Mouse (Mus musculus) left cerebral cortex, postnatal 25 days (tissue): ENCODE results near the gene Cfdp1. TPM values are rescaled to one million over a fixed set of nuclear protein-coding genes. Genes with fewer than 3 reads are reported as not detected.

ENCODE experiments used
- DNase-seq, 2 experiments: peaks; one replicate each; pipeline ENCODE4 v3.0.0; 2022; ENCODE audit warnings: low spot score in 2 of 2, mixed read lengths in 1 of 2
- intact Hi-C: fragments of 180-260 bp; cut with DNase I; formaldehyde crosslinking; loops from one replicate; pipeline ENCODE4 v1.15.1; 2025
- total RNA-seq, 2 experiments: library from RNA; stranded (reverse); gene quantifications; 2 replicates each; pipeline ENCODE4 v1.2.3; 2021

The Cfdp1 gene
- total RNA-seq, 2 experiments from 2014 or later, result 78.0 to 81.5 TPM

DNA sequence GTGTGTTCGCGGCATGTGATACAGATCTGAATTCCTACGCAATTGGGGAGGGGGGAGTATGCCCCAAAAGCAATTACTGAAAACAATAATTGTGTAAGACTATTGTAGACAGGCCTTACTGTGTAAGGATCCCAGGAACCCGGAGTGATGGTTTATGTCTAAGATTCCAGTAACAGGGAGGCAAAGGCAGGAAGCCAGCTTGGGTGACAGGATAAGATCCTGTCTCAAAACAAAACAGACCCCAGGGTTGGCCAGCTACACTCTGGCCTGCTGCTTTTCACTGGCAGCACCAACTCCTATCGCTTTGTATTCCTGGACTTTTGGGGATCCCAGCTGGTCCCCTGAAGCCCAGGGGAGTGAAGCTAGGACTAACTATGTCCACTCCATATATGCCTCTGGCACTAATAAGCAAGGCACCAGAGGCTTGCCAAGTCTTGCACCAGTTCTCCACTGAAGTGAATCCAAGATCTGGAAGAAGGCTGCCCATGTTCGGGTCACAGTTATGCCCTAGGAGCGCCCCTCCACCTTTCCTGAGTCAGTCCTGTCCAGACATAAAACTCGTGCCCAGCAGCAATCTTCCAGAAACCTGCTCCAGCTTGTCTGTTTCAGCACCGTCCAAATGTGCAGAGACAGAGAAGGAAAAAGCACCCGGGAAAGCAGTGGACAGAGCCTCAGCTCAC lies 121.5 kb downstream of the Cfdp1 start:
- intact Hi-C loops, result no loop called here
- DNase-seq, result no peak

DNA sequence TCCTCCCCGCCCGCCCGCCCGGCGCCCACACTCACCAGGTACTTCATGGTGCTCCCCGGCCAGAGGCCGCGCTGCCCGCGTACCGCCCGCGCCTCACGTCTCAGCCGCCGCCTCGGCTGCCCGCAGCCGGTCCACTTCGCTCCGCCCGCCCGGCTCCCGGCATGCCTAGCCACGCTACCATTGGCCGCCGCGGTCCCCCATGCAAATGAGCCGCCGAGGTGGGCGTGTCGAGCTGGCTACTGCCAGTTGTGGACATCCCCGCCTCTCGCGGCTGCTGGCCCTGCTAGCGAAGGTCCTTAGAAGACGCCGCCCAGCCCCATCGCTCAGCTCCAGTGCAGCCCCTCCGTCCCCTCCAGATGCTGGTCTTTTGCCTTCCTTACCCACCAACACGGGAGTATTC lies 122.1 kb downstream of the Cfdp1 start:
- intact Hi-C loops, result no loop called here
- DNase-seq, result peak; percentile 95 to 97

DNA sequence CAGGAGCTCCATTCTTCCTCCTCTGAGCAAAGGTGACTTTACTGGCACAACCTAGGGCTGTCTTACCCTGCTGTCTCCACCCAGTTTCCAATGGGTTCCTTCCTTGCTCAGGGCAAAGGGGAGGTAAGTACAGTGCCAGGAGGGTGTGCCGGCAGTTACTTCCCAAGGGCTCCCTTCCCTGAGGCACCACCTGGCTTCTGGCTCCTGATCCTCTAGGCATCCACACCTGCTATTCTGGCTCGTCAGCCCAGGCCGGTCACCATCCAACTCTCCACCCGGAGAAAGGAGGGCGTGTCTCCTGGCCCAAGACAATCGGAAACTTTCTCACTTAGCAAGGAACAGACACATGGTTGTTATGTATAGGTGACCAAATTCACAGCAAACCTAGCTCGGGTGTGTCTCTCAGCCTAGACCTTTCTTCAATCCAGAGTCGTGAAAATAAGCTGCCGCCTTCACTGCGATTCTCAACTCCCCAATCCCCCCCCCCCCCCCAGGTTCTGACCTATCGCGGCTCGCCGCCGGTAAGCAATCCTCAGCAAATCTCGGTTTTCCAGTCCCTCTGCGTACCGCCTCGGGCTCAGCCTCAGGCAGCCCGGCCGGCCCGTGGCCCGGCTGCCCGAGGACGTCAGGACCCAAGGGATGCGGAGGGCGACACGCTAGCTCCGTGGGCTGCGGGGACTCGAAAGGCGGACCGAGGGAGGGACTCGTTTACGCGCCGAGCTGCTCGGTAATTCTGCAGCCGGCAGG lies 122.7 kb downstream of the Cfdp1 start:
- no peak for DNase-seq

DNA sequence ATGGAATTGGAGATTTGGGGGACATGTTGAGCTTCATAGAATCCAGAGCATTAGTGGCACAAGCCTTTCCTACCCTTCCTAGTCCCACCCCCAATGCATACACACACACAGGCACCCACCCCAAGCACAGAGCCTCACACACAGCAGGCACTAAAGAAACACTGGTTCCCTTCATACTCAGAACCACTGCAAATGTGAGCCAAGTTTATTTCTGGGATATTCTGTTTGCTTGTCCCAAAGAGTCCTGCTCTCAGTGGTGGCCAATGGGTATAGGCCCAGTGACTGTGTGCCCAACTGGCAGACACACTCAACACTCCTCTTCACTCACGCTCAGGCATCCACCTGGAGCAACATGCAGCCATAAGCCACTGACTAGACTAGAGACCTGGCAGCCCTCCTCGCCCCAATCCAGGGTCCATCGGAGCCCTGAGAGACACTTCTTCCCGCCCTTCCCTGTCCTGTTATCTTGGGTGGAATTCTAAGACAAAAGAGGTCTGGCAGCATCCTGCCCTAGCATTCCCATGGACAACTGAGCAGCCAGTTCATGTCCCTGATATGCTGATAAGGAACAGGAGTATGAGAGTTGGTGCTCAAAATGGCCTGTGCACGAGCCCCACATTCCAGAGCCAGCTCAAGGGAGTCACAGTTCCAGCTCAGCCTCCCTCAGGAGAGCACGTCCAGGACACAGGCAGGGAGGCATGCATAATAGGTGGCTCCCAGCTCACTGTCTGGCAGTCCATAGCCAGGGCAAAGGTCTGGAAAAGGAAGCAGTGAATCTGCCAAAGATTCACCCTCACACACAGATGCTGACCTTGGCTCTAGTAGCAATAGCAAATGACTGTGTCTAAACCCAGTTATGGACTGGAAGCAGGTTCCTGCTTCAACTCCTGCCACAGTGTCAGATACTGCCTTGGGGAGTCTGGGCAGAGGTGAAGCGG lies 124.6 kb downstream of the Cfdp1 start:
- intact Hi-C loops, result no loop called here
- DNase-seq, result no peak

More for the DNA sequence above, 122.7 kb downstream of the Cfdp1 start:
- intact Hi-C loops, result no loop called here

DNA sequence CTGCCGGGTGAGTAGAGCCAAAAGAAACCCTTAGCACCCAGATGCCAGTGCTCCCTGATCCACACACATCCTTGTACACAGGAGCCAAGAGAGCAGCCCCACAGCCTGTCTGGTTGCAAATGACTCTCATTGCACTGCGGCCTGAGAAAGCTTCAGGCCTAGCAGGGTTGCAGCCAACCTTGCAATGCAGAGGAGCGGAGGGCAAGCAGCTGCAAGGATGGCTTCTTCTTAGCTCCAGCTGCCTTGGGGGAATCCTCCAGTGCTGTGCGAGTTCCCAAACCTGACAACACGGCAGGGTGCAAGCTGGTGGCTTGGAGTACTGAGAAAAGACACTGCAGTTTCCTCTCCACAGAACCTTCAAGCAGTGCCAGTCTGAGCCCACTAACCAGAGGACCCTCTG lies 125.6 kb downstream of the Cfdp1 start:
- no peak for DNase-seq

DNA sequence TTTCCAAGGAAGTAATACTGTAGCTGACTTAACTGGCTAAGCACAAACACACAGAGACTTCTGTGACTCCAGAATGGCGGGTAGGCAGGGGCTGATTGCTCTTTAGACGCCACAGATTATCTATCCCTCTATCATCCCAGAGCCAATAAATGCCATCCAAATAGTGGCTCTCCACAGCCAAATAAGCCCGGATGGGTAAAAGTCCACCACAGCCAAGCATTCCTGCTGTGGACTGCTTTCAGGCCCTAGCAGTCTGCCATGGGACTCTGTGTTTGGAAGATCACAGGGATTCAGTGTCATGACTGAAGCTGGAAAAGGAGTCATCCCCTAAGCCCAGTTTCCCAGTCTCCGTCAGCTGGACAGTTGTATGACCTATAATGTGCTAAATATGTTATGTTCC lies 126.5 kb downstream of the Cfdp1 start:
- intact Hi-C loops, result no loop called here

More for the DNA sequence above, 125.6 kb downstream of the Cfdp1 start:
- intact Hi-C loops, result no loop called here

DNA sequence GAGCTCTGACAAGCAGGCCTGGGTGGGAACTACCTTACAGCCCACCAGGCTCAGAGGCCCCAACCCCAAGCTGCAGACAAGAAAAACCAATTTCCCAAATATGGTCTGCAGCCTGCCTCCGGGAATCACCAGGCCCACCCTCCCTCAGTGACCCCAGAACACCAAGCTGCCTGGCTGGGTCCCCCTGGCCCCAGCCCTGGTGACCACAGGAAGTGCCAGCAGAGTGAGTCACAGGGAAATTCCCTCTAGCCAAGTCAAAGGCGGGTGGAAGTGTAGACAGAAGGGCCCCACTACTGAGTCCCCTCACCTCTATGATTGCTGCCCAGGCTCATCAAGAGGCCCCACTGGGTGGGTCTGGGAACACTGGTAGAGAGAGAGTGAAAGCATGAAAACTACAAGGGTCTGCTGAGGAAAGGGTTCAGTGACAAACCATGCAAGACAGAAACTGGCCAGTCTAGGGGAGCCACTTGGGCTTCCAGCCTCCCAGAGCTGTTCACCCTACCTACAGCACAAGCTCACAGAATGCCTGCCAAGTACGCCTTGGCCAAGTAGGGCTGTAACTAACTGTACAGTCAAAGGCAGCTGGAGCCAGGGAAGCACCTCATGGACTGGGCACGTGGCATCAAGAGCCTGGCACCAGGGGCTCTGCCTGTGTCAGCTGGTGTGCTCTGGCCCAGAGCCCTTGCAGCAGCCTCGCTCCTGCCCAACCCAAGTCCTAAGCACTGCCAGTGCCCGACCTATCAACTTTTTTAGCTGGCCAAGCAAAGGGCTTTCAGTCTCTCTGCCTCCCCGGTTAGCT lies 127.8 kb downstream of the Cfdp1 start:
- intact Hi-C loops, result no loop called here
- peak; percentile 62 to 67 for DNase-seq

More for the DNA sequence above, 126.5 kb downstream of the Cfdp1 start:
- DNase-seq, result no peak

DNA sequence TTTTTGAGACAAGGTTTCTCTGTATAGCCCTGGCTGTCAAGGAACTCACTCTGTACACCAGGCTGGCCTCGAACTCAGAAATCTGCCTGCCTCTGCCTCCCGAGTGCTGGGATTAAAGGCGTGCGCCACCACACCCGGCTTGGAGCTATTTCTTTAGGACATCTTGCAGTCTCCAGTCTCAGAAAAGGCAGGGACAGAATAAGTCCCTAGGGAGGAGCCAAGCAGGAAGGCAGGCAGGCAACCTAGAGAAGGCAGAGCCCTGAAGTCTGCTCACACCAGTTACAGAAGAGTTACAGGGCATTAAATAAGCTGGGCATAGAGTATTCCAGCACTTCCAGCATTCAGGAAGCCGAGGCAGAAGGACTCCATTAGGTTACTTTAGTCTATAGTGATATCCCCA lies 128.8 kb downstream of the Cfdp1 start:
- intact Hi-C loops, result no loop called here
- no peak for DNase-seq

DNA sequence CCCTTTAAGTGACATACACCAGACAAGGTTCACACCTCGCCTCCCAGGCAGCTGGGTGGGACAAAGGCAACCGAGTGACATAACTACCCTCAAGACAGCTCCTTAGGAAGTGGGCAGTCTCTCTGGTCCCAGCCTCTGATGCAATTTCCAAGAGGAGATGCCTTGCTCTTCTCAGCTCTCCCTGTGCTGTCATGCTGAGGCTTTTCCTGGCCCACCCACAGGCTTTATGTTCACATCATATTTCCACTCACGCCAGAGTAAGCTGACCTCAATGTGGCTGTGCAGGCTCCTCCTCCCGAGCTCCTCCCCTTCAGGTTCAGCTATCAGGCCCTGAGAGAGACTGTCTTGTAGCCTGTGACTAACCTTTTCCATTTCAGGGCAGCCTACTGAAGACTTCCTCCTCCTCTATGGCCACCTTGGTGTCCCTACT lies 134.0 kb downstream of the Cfdp1 start:
- intact Hi-C loops, result no loop called here
- peak in 1 of 2 experiments; percentile 67 for DNase-seq

DNA sequence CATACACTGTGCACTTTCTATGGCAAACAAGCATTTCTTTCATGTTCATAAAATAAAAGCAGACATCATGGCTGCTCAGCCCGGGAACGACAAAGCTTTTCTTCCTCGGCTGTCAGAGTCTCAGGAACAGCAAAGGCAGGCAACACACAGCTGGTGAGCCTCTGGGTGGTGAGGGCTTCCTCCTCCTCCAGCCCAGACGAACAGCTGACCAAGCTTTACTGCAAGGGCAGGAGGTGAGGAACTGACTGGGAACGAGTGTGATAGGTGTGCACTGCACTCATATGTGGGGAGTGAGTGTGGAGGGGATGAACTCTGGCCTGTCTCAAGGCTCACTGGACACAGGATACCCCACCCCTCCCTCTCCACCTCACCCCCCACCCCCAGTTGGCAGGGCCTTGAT lies 135.2 kb downstream of the Cfdp1 start:
- no peak for DNase-seq
- intact Hi-C loops, result no loop called here

Other genes with a start within 250 kb of the Cfdp1 start
- gene Ldhd, start 223.9 kb downstream of the Cfdp1 start, total RNA-seq, result 1 to 10 TPM; 6.8 to 7.7 TPM
- 10 to 100 TPM; 20.0 to 20.9 TPM for gene Zfp1, start 210.9 kb downstream of the Cfdp1 start, total RNA-seq
- not detected for gene Ctrb1, start 163.3 kb downstream of the Cfdp1 start, total RNA-seq
- 10 to 100 TPM; 50.6 to 51.7 TPM for gene Bcar1, start 110.5 kb downstream of the Cfdp1 start, total RNA-seq
- gene Tmem170, start 22.5 kb upstream of the Cfdp1 start, total RNA-seq, result 1 to 10 TPM; 3.6 to 4.3 TPM
- gene Chst5, start 56.2 kb upstream of the Cfdp1 start, total RNA-seq, result under 1 TPM; 0.28 to 0.30 TPM
- gene Tmem231, start 79.6 kb upstream of the Cfdp1 start, total RNA-seq, result 10 to 100 TPM; 12.0 to 13.0 TPM
- gene Gabarapl2, start 86.4 kb upstream of the Cfdp1 start, total RNA-seq, result 100 to 1,000 TPM; 219 to 220 TPM
- gene Adat1, start 138.0 kb upstream of the Cfdp1 start, total RNA-seq, result 1 to 10 TPM; 5.4 to 6.6 TPM
- gene Kars, start 157.0 kb upstream of the Cfdp1 start, total RNA-seq, result 10 to 100 TPM; 67.3 to 71.2 TPM
- 10 to 100 TPM; 35.4 to 36.3 TPM for gene Terf2ip, start 157.1 kb upstream of the Cfdp1 start, total RNA-seq
- under 1 TPM in 1 of 2 experiments, not detected in 1; 0.23 TPM for gene Gm6793, start 160.7 kb upstream of the Cfdp1 start, total RNA-seq